Mouse (Mus musculus): ENCODE measurements around the gene Cep350.

DNA sequence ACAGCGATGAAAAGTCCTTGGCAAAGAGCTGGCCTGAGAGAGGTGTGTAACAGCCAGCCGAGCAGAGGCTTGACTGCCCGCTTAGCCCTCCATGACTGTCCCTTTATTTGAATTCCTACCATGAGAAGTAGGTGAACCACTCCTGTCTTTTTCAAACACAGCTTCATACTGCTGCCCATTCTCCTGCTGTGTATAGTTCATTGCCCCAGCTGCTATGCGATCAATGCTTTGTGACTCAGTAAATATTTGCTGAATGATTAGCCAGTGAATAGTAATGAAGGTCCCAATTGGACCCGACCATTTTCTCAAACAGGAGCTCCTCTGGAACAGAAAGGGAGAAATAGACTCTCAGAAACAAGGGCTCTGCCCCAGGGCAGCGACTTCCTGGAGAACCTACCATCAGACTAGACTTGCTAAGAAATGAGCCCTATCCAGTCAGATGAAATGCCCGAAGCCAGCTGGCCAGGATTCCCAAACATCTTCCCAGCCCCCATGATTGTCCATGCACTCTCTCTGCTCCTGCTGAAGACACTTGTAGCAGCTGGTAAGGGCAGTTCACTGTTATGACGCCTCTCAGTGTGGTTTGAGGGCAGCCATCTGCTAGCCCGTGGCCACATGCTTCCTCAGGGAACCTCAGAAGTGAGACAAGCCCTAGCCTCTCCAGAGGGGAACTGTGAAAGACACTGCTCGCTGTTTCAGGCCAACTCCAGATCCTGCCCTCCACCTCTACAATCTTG, 163.2 kb downstream of the Cep350 start:
- TF ChIP-seq POLR2A (IDR thresholded peaks at IDR 0.05; ENCODE audit: extremely low read depth, insufficient read depth, low read length) = no peak
- no peak for TF ChIP-seq CTCF (IDR thresholded peaks at IDR 0.05; ENCODE audit: extremely low read depth, insufficient read depth, low read length)

Data from cortical plate, adult 2 months (tissue).